Mouse (Mus musculus): ENCODE measurements at regions not wholly inside any gene's neighbourhood (a gene's known extent, or its start where the extent isn't known, plus 50 kb on each side); places are given as distances from the start of the nearest gene placed in this dataset.

DNA sequence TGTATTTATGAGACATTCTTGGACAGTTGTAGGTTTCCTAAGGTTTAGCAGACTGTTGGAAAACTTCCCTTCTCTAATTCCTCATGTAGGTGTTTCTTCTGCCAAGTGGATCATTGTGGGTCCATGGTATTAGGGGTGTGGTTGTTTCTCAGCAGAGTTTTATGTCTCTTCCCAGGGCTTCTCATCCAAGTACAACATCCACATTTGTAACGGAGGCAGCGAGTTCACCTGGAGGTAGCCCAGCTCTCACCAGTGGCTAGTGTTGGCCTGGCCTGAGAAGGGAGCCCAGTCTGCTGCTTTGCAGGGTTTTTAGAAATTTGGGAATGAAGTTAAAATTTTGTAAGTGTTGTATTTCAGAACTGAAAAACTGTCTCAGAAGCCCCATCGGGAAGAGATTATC, 122.4 kb downstream of the Wnt5a start:
- no peak for DNase-seq (ENCODE audit: extremely low spot score in 1 of 2, low spot score in 2 of 2)
- Histone ChIP-seq H3K27ac (no peak overlapping the region), H3K4me3 (no peak overlapping the region)
- intact Hi-C loops (cut with DNase I), result loop anchor here (5.0 kb wide), 1 partner anchor 35 kb away; no protein-coding TSS in a partner anchor
- no peak for TF ChIP-seq CTCF (IDR thresholded peaks at IDR 0.05)

DNA sequence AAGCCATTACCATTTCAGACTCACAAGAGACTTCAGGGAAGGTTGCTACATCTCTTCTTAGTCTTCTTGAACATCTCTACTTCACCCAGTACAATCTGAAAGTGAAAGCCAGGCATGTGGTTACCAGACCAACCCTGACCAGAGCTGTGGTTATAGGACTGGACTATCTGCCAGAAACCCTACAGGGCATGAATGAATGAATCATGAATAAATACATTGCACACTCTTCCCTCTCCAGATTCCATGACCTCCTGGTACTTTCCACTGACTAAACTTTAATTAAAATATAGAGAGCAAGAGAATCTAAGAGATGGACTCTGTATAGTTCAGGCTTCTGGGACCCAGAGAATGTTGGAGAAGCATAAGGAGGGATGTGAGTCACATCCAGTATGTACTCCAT, 130.6 kb downstream of the Wnt5a start:
- intact Hi-C loops (cut with DNase I), result no loop called here
- no peak for TF ChIP-seq CTCF (IDR thresholded peaks at IDR 0.05)
- no peak overlapping the region for H3K27ac ChIP-seq
- H3K4me3 ChIP-seq, result no peak overlapping the region
- DNase-seq (ENCODE audit: extremely low spot score in 1 of 2, low spot score in 2 of 2), result no peak

DNA sequence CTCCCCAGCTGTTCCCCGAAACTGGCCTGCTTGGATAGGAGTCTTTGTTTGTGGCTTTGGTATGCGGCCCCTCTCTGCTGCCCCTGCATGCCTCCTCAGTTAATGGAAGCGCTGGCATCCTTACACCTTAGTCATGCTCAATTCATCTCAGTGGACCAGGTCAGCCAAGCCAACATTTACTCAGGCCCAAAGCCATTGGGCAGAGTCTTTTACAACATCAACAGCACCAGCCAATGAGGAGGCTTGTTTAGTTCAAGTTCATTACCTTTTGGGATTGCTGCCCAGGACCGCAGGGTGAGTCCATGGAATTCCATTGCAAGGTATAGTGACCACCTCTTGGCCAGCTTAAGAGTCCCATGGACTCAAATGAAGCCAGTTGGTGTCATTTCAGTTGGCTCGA, 134.5 kb downstream of the Wnt5a start:
- TF ChIP-seq CTCF (IDR thresholded peaks at IDR 0.05), result no peak
- H3K4me3 ChIP-seq, result no peak overlapping the region
- no peak for DNase-seq (ENCODE audit: extremely low spot score in 1 of 2, low spot score in 2 of 2)
- intact Hi-C loops (cut with DNase I), result no loop called here
- no peak overlapping the region for H3K27ac ChIP-seq

DNA sequence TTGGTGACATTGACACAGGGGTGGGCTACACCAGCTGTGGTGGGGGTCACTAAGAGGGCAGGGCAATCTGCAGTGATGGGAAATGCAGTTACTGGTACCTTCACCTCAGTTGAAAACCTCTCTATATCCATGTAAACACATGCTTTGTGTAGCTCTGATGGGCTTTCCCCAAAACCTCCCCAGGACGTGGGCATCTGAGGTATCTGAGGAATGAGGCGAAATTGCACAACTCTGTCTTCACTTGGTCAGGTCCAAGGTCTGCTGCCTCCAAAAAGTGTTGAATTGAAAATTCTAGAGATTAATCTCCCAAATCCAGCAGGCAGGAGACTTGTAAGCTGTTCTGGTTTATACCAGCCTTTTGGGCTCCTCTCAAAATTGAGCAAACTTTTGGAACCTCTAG, 141.3 kb downstream of the Wnt5a start:
- intact Hi-C loops (cut with DNase I), result no loop called here
- H3K4me3 ChIP-seq, result no peak overlapping the region
- DNase-seq (ENCODE audit: extremely low spot score in 1 of 2, low spot score in 2 of 2), result no peak
- no peak overlapping the region for H3K27ac ChIP-seq
- no peak for TF ChIP-seq CTCF (IDR thresholded peaks at IDR 0.05)

DNA sequence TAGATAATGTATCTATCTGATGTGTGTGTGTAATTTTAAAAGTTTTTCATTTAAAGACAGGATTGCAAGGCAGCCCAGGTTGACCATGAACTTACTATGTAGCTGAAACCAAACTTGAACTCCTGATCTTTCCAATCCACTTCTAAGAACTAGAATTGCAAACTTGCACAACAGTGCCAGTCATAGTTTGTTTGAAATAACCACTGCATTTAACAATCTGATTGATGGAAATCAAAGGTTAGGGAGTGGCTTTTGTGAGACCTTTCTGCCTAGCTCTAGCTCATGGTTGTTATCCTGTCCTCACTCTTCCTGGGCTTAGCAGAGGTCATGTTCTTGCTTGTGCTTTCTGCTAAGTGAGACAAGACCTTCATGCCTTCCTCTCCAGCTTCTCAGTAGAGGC, 144.9 kb downstream of the Wnt5a start:
- Histone ChIP-seq H3K4me3 (no peak overlapping the region), H3K27ac (no peak overlapping the region)
- TF ChIP-seq CTCF (IDR thresholded peaks at IDR 0.05), result no peak
- no peak for DNase-seq (ENCODE audit: extremely low spot score in 1 of 2, low spot score in 2 of 2)
- intact Hi-C loops (cut with DNase I), result no loop called here

DNA sequence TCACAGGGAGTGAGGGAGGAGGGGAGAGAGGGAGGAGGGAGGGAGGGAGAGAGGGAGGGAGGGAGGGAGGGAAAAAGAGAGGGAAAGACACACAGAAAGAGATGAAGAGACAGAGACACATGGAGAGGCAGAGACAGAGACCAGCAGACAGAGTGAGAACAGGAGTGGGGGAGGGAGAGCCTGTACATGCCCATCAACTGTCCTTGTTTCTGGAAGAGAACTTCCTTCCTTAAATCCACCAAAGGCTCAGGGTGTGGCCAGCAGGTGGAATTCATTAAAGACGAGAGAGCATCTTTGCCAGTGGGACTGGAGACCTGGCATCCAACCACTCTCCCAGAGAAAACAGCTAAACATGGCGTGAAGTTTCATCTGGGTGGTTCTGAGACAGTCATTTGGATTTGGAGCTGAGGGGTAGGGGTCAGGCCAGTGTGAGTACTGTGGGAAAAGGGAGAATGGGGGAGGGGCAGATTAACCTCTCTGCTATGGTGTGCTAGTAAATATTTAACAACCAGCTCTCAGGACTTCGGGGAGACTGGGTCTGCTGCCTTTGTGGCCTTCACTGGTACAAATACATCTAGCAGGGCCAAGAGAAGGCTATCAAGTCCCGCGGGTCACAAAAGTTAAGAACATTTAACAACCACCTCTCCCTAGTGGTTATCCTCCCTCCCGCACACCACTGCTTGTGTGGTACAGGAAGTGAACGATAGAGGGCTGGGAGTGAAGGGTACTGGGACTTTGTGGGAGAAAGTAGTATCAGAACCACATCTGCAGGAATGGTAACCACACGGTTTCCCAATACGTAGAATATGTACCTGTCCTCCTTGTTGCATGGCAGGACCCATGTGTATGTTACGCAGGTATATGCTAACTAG, 148.7 kb downstream of the Wnt5a start:
- TF ChIP-seq CTCF (IDR thresholded peaks at IDR 0.05), result no peak
- no peak for DNase-seq (ENCODE audit: extremely low spot score in 1 of 2, low spot score in 2 of 2)
- H3K4me3 ChIP-seq, result no peak overlapping the region
- H3K27ac ChIP-seq, result no peak overlapping the region
- intact Hi-C loops (cut with DNase I), result no loop called here

DNA sequence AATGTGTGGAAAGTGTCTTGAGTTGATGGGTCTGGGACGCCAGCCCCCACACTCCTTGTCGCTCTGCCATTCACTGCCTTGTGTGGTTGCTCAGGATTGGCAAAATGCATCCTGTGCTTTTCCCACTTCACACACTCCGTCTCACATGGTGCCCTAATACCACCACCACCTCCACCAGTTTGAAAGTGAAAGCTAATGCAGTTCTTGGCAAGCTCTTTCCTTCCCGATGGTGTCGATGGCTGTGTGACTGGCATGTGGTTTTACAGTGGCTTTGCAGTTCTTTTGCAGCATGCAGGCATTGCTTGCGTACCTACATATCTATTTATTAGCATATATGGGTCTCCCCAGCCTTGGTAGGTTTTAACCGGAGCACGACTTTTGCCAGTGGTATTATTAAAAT, 152.7 kb downstream of the Wnt5a start:
- no peak overlapping the region for H3K27ac ChIP-seq
- intact Hi-C loops (cut with DNase I), result no loop called here
- no peak overlapping the region for H3K4me3 ChIP-seq
- DNase-seq (ENCODE audit: extremely low spot score in 1 of 2, low spot score in 2 of 2), result no peak
- TF ChIP-seq CTCF (IDR thresholded peaks at IDR 0.05), result no peak

DNA sequence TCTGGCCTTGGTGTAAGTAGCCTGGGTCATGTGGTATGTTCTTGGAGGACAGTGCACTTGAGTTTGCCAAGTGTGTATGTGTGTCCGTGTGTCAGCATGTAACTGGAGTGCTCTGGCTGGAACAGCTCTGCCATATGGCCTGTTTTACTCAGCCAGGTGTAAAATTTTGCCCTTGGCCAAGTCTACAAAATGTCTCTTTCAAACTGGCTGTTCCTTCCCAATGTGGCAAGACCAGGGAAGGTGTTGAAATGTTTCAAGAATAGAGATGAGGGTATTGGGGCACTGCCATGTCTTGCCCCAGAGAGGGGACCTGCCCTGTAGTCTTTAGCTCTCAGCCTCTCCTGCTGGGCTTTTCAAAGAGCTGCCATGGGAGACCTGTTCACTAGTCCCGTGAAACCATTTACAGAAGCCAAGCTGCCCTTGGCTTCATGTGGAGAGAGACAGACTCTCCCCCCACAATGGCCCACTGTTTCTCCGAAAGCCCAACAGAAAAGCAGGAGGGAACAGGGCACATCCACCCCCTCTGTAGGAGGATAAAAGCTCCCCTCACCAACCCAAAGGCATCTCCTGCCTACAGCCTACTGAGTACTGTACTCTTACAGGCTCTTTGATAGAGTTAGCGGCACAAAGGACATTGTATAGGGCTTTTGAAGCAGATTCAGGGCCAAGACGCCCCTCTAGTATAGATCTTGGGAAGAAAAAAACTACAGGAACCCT, 156.5 kb downstream of the Wnt5a start:
- Histone ChIP-seq H3K4me3 (no peak overlapping the region), H3K27ac (no peak overlapping the region)
- DNase-seq (ENCODE audit: extremely low spot score in 1 of 2, low spot score in 2 of 2), result no peak
- TF ChIP-seq CTCF (IDR thresholded peaks at IDR 0.05), result no peak
- intact Hi-C loops (cut with DNase I), result no loop called here

DNA sequence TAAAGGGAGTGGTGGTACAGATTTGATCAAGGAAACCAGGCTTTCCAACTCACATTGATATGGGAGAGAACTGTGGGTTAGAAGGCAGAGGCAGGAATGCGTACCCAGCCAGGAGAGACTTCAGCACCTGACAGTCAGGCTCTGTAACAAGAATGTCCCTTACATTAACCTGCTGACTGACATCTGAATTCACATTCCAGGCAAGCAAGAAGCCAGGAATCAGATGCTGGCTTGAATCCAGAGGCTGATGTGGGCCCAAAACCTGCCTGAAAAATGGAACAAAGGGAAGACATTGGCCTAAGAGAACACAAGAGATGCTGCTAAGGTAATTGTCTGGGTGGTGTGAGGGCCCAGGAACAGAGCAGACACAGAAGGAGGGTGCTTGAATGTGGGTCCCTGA, 158.8 kb downstream of the Wnt5a start:
- DNase-seq (ENCODE audit: extremely low spot score in 1 of 2, low spot score in 2 of 2), result no peak
- Histone ChIP-seq H3K4me3 (no peak overlapping the region), H3K27ac (no peak overlapping the region)
- intact Hi-C loops (cut with DNase I), result no loop called here
- TF ChIP-seq CTCF (IDR thresholded peaks at IDR 0.05), result no peak

DNA sequence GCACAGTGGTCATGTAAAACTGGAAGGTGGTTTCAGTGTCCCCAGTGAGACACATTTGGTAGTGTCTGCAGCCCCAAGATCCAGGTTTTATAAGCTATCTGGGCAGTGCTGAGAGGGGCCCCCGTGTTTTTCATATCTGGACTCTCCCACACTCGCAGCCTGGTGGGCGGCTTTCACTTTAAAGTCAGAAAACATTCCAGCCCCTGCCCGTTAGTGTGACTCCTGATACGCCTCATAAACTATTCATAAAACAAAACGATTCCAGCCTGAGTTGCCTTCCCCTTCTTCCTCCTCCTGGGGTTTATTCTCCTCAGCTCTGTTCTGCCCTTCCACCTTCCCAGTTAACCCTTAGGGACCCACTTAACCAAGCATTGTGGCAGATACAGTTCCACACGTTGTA, 159.6 kb downstream of the Wnt5a start:
- DNase-seq (ENCODE audit: extremely low spot score in 1 of 2, low spot score in 2 of 2), result no peak
- H3K27ac ChIP-seq, result no peak overlapping the region
- no peak overlapping the region for H3K4me3 ChIP-seq
- intact Hi-C loops (cut with DNase I), result no loop called here
- TF ChIP-seq CTCF (IDR thresholded peaks at IDR 0.05), result no peak

DNA sequence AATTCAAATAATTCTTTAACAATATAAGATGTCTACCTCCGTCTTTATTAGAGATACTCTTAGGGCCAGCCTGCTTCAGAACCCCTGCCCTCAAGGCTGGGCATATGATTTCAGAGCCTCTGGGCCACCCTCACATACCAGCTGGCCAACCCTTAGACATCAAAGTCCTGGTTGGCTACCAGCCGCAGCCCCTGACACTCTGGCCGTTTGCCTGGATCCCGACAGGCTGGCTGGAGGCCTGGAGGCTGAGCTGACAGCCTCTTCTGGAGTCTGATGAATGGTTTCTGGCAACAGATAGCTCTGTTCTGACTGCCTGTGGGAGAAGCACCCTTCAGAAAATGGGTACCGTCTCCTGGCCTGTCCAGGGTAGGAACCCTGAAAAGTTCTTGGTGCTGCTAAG, 170.9 kb downstream of the Wnt5a start:
- no peak overlapping the region for H3K4me3 ChIP-seq
- intact Hi-C loops (cut with DNase I), result no loop called here
- H3K27ac ChIP-seq, result no peak overlapping the region
- DNase-seq (ENCODE audit: extremely low spot score in 1 of 2, low spot score in 2 of 2), result peak; percentile 18 to 38
- no peak for TF ChIP-seq CTCF (IDR thresholded peaks at IDR 0.05)

DNA sequence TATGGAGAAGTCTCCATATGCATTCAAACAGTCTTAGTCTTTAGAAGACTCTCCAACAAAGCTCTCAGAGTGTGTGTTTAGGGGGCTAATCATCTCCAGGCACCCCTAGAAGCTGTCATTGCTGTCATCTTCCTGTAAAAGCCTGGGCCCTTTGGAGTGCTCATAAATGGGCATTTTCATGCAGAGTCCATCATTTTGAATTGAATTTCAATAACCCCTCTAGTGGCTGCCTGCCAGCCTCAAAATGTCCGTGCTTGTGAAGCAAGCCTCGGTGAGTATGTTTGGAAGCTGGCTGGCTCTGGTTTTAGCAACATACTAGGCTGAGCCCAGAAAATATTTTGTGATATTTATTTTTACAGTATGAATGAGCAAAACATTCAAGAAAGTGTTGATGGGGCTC, 195.2 kb downstream of the Wnt5a start:
- TF ChIP-seq CTCF (IDR thresholded peaks at IDR 0.05), result no peak

DNA sequence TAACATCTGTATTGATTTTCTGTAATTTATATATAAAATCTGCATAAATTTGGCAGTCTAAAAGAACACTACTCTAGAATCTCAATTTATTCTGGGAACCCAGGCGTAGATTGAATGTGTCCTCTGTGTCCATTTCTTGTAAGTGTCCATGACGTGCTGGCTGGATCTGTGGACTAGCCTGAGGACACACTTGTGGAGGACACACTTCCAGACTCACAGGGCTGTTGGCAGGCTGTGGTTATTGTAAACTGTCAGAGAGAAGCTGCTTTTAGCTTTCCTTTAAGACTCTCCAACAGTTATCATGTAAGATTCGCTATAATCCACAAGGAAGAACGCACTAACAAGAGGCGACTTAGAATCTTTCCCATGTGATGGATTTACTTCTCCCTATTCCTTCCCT, 200.2 kb downstream of the Wnt5a start:
- DNase-seq (ENCODE audit: extremely low spot score in 1 of 2, low spot score in 2 of 2), result no peak
- no peak for TF ChIP-seq CTCF (IDR thresholded peaks at IDR 0.05)
- intact Hi-C loops (cut with DNase I), result no loop called here
- no peak overlapping the region for H3K4me3 ChIP-seq
- no peak overlapping the region for H3K27ac ChIP-seq

More for the DNA sequence above, 195.2 kb downstream of the Wnt5a start:
- no peak overlapping the region for H3K4me3 ChIP-seq
- intact Hi-C loops (cut with DNase I), result no loop called here
- DNase-seq (ENCODE audit: extremely low spot score in 1 of 2, low spot score in 2 of 2), result no peak
- no peak overlapping the region for H3K27ac ChIP-seq
